Mouse (Mus musculus) spleen, adult 2 months (tissue): ENCODE measurements around the gene Rfpl4.

Experiments
- CTCF ChIP-seq: fragments of 200-500 bp; IDR thresholded peaks from 2 replicates; pipeline ENCODE4 v1.5.1; 2011; ENCODE audit warnings: mild to moderate bottlenecking, inconsistent platforms; ENCODE audit not compliant: insufficient read depth, insufficient read length, insufficient replicate concordance; ENCODE audit errors: extremely low read depth
- POLR2A ChIP-seq: fragments of 200-500 bp; IDR thresholded peaks from 2 replicates; pipeline ENCODE4 v1.6.1; 2011; ENCODE audit warnings: low read depth, low read length, inconsistent platforms

DNA sequence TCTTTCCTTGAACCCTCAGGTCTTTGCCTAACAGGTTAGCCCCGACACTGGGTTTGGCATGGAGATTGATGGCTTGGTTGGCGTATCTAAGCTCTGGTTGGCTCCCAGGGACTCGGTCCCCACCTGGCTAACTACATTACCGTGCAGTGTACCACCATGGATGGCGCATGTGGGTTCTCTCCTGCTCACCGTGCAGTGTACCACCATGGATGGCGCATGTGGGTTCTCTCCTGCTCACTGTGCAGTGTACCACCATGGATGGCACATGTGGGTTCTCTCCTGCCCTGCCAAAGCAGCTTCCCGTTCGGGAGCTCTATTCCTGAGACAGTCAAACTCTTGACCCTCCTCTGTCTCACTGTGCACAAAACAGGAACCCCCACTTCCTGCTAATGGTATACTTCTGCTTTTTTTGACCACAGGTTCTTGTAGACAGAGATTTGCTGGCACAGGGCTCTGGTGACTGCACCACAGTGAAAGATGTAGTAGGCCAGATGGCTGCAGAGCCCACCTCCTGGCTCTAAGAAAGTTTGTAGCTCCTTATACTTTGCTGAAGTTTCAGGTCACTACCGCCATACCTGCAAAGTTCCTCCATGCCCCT lies 15.6 kb downstream of the Rfpl4 start:
- TF ChIP-seq CTCF: no peak
- TF ChIP-seq POLR2A: no peak
